Mouse (Mus musculus) lung, embryonic 15.5 days (tissue): ENCODE measurements at regions not wholly inside any gene's neighbourhood (a gene's known extent, or its start where the extent isn't known, plus 50 kb on each side); places are given as distances from the start of the nearest gene placed in this dataset.
"Not testable (repeated sequence)": the region's sequence is repeated elsewhere in the genome, so short reads cannot be mapped to it uniquely, and the experiment has no call there.

ENCODE experiments used
- ATAC-seq: fragments of 200-750 bp; cut with Nextera tagmentation; 2 replicates; pipeline ENCODE4 v1.8.0; 2017; ENCODE audit warnings: moderate number of reproducible peaks, borderline replicate concordance; ENCODE audit not compliant: low FRiP score, low TSS enrichment; ENCODE audit errors: extremely low read depth
- H3K27ac ChIP-seq: fragments of 300-500 bp; sonication (generic); 2 replicates; pipeline ENCODE4 v1.5.1; 2015; ENCODE audit warnings: moderate library complexity, mild to moderate bottlenecking, inconsistent platforms
- H3K27me3 ChIP-seq: fragments of 300-500 bp; sonication (generic); 2 replicates; pipeline ENCODE4 v1.6.1; 2015; ENCODE audit warnings: inconsistent platforms
- H3K36me3 ChIP-seq: fragments of 300-500 bp; sonication (generic); 2 replicates; pipeline ENCODE4 v1.6.1; 2015; ENCODE audit warnings: inconsistent platforms
- H3K4me1 ChIP-seq: fragments of 300-500 bp; sonication (generic); 2 replicates; pipeline ENCODE4 v1.6.1; 2015; ENCODE audit warnings: inconsistent platforms
- H3K4me2 ChIP-seq: fragments of 300-500 bp; sonication (generic); 2 replicates; pipeline ENCODE4 v1.6.1; 2015; ENCODE audit warnings: inconsistent platforms, mild to moderate bottlenecking, moderate library complexity
- H3K4me3 ChIP-seq: fragments of 300-500 bp; sonication (generic); 2 replicates; pipeline ENCODE4 v1.5.1; 2015; ENCODE audit warnings: mild to moderate bottlenecking, inconsistent platforms
- H3K9ac ChIP-seq: fragments of 300-500 bp; sonication (generic); 2 replicates; pipeline ENCODE4 v1.6.1; 2015; ENCODE audit warnings: inconsistent platforms
- H3K9me3 ChIP-seq: fragments of 300-500 bp; sonication (generic); 2 replicates; pipeline ENCODE4 v1.6.1; 2016; ENCODE audit warnings: inconsistent platforms
- WGBS: fragments of 180-500 bp; shearing (Covaris S2); methylation state at CpG from one replicate; pipeline ENCODE4 v1.1.7; 2015; 5-methylcytosine and 5-hydroxymethylcytosine counted together

DNA sequence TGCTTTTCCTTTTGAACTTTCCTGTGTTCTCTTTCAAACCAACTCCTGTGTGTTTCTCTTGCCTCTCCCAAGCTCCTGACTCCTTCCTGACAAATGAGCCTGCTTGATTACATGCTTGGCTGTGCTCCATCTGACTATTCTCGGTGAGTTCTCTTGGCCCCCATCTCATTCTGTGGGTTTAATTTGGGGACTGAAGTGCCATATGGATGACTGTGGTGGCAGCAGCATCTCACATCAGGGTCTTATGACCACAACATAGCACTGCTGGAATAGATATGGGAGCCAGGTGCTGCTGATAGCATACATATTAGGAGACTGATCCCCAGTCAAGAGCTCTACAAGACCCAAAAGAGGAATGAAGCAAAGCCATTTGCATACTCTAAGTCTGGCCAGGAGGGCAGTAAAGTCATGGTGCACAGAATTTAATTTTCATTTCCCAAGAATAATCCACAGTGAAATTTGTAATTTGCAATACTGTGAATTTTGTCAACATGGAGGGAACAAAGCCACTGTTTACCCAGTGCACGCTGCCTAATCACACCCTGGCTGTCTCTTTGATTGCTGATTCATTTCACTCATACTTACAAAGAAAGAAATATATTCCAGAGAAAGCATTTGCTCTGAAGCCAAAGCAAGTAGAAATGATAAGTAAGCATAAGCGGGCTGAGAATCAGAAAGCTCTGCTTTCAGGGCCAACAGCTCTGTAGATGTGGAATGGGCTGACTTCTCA lies 1478.4 kb upstream of the Gm7489 start:
- H3K4me2 ChIP-seq, result no peak overlapping the region
- H3K9ac ChIP-seq, result no peak overlapping the region
- no peaks in the 10 kb centered on the region for H3K9me3 ChIP-seq
- no peaks in the 10 kb centered on the region for H3K27me3 ChIP-seq
- no peak for ATAC-seq
- H3K4me3 ChIP-seq, result no peak overlapping the region
- no peaks in the 10 kb centered on the region for H3K4me1 ChIP-seq
- 54% methylated on average over 3 of the region's 3 CpGs for WGBS
- H3K36me3 ChIP-seq, result no peaks in the 10 kb centered on the region
- no peak overlapping the region for H3K27ac ChIP-seq

DNA sequence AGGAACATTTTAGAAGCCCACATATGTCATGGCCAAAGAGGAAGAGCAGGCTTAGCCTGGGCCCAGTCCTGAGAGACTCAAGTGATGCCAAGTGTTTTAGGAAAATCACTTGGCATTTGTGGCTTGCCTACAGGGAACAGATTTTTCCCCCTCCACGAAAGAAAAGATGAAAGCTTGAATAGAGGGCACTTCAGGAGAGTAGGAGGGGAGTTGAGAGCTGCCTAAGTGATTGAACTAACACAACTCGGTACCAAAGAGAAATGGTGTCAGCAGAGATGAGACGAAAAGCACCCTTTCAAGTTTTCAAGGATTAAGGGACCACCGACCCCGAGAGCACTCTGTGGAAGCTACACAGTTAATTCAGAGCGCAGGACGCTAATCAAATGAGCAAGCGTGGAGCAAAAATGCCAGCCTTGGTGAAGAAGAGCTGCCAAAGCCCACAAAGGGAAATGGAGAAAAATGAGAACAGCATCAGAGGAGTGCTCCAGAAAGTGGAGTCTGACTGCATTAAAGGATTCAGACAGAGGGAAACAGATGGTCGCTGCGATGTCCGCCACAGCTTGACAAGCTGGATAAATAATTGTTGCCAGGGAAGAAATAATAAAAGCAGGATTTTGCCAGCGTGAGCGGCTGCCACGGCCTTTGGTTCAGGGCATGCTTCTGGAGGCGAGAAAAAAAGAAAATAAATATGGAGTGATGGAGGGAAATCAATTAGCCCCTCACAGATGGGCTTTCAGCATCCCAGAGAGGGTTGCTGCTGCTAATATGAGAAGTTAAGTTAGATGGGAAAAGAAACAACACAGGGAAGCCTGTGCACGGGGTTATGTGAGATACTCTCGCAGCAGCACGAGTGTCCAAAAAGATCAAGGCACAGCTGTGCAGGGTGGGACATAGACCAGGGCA lies 1471.6 kb upstream of the Gm7489 start:
- no peak overlapping the region for H3K4me3 ChIP-seq
- peak; percentile 42; the same call in 1 of the 2 replicates for ATAC-seq
- H3K27me3 ChIP-seq, result no peaks in the 10 kb centered on the region
- no peaks in the 10 kb centered on the region for H3K9me3 ChIP-seq
- WGBS, result 18% methylated on average over 18 of the region's 18 CpGs
- H3K4me2 ChIP-seq, result peak overlapping the region; percentile 16; the same call in 1 of the 2 replicates
- H3K4me1 ChIP-seq, result peaks cover 11% of the 10 kb centered on the region; the same call in 1 of the 2 replicates
- H3K9ac ChIP-seq, result no peak overlapping the region
- H3K27ac ChIP-seq, result no peak overlapping the region
- H3K36me3 ChIP-seq, result no peaks in the 10 kb centered on the region

DNA sequence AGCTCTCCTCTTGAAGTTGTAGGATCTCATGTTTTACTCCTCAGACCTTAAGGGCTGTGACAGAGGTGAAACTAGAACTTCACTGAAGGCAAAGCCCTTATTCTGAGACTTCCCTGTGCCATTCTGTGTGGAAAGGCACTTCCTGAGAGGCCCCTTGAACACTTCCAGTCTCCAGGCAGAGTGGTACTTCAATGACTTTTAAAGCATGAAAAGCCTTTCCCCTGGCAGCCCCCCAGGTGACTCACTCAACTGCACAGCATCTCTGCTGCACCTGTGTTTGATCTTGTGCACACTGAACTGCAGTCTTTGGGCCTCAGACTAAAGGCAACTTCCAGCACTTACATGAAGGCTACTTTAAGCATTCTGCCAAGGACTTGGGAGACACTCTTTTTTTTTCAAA lies 1458.7 kb upstream of the Gm7489 start:
- Histone ChIP-seq H3K9ac (no peak overlapping the region), H3K27me3 (no peaks in the 10 kb centered on the region), H3K36me3 (no peaks in the 10 kb centered on the region), H3K4me2 (no peak overlapping the region), H3K4me3 (no peak overlapping the region), H3K27ac (peak overlapping the region; percentile 54), H3K4me1 (peaks cover 5% of the 10 kb centered on the region; the same call in 1 of the 2 replicates), H3K9me3 (no peaks in the 10 kb centered on the region)
- peak; percentile 89 for ATAC-seq

DNA sequence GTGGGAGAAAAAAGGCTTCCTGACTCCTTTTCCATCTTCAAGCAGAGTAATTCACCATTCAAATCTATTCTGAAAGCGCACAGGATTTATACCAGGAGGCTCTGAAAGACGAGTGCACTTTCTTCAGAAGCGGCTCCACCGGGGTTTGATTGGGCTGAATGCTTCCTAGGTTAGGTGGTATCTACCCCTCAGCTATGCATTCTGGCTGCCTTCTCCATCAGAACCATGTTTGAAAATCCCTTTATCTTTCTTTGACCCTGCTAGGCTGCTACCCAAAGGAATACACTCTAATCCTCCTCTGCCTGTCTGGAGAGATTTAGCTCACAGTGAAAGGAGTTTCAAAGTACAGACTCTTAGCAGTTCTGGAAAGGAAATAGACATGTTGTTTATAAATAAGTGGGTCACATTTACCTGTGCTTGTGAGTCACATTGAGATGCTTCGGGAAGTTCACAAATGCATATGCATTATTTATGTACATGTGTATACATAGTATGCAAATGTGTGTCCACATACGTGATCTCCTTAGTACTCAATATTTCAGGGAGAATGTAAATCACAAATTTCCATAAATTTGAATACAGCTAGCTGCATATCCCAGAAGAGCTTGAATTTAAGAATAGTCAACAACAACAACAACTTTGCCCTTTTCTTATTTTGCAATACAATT lies 1454.1 kb upstream of the Gm7489 start:
- 82% methylated on average over 6 of the region's 6 CpGs for WGBS

DNA sequence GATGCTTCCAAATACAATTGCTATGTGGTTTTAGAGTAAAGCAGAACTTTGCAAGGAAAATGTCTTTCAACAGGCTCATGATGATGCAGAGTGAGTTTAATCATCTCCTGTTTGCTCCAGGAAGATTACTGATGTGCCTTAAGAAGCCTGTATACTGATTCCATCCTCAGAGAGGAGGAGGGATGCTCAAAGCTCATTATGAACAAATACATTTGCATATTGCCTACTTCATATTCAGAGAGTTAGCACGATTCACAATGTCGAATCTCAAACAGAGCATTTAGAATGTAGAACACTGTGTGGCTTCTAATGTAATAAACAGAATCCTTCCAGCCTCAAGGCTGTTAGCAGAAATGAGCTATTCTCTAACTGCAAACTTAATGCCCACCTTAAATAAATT lies 1451.1 kb upstream of the Gm7489 start:
- H3K4me1 ChIP-seq, result no peaks in the 10 kb centered on the region
- H3K4me2 ChIP-seq, result no peak overlapping the region
- no peak for ATAC-seq

More for the DNA sequence above, 1454.1 kb upstream of the Gm7489 start:
- Histone ChIP-seq H3K4me2 (no peak overlapping the region), H3K27ac (no peak overlapping the region), H3K36me3 (no peaks in the 10 kb centered on the region), H3K4me1 (peaks cover 5% of the 10 kb centered on the region; the same call in 1 of the 2 replicates), H3K4me3 (no peak overlapping the region), H3K27me3 (no peaks in the 10 kb centered on the region), H3K9ac (no peak overlapping the region), H3K9me3 (no peaks in the 10 kb centered on the region)
- ATAC-seq, result no peak

DNA sequence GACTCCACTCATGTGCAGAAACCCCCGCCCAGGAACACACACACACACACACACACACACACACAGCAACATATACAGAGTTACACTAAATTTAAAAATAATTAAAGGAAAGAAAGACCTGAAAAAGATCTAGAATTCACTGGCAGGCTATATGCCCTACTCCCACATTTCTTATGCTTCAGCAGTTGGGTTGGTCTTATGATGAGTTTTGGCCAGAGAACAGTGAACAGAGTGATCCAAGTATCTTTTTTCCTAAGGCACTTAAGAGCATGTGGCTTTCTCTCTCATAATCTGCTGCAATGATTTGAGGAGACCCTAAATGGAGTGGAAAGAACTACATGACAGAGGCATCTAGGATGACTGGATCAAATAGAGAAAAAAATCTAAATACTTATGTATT lies 1446.3 kb upstream of the Gm7489 start:
- no peaks in the 10 kb centered on the region for H3K9me3 ChIP-seq
- no peak overlapping the region for H3K9ac ChIP-seq
- no peak for ATAC-seq
- no peaks in the 10 kb centered on the region for H3K36me3 ChIP-seq
- H3K27ac ChIP-seq, result no peak overlapping the region
- no peaks in the 10 kb centered on the region for H3K4me1 ChIP-seq
- WGBS, result 84% methylated on average over 1 of the region's 1 CpGs
- no peaks in the 10 kb centered on the region for H3K27me3 ChIP-seq
- H3K4me2 ChIP-seq, result no peak overlapping the region
- H3K4me3 ChIP-seq, result no peak overlapping the region

More for the DNA sequence above, 1451.1 kb upstream of the Gm7489 start:
- 77% methylated on average over 2 of the region's 2 CpGs for WGBS
- no peak overlapping the region for H3K27ac ChIP-seq
- no peaks in the 10 kb centered on the region for H3K9me3 ChIP-seq
- H3K4me3 ChIP-seq, result no peak overlapping the region
- H3K9ac ChIP-seq, result no peak overlapping the region
- no peaks in the 10 kb centered on the region for H3K36me3 ChIP-seq
- H3K27me3 ChIP-seq, result no peaks in the 10 kb centered on the region

DNA sequence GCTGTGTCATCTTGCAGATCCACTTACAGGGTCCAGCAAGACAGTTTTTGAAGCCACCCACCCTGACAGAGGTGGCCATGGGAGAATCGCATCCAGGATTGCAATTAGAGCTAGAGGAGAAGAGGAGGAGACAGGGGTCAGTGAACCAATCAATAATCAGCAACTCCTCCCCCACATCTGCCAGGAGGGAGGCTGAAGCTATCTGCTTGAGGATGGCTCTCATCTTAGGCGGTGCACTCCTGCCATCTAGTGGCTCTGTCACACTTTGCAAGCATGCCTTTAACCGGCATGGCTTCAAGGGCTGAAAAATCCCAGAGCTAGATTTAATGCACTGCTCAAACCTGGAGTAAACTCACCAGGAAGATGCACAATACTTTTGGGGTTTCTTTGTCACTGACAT lies 1425.9 kb upstream of the Gm7489 start:
- peaks cover 3% of the 10 kb centered on the region; the same call in 1 of the 2 replicates for H3K4me1 ChIP-seq
- no peak overlapping the region for H3K4me3 ChIP-seq
- no peak overlapping the region for H3K9ac ChIP-seq
- no peaks in the 10 kb centered on the region for H3K27me3 ChIP-seq
- ATAC-seq, result peak; percentile 76; the same call in 1 of the 2 replicates
- WGBS, result 3% methylated on average over 3 of the region's 3 CpGs
- H3K4me2 ChIP-seq, result no peak overlapping the region
- no peak overlapping the region for H3K27ac ChIP-seq
- H3K9me3 ChIP-seq, result no peaks in the 10 kb centered on the region
- no peaks in the 10 kb centered on the region for H3K36me3 ChIP-seq

DNA sequence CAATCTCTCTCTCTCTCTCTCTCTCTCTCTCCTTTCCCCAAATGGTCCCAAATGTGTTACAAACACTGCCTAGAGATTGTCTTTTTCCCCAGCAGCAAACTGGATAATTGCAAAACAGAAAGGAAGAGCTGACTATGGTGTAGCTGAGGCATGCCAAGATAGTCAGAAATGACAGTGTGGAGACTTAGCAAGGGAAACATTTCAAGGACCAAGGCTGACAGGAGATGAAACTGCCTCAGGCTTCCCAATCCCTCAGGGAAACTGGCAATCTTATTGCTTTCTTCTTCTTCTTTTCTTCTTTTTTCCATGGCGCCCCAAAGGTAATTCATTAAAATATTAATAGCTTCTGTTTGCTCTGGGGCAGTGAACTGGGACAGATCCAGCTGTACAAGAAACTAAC lies 1425.4 kb upstream of the Gm7489 start:
- no peak overlapping the region for H3K4me3 ChIP-seq
- no peaks in the 10 kb centered on the region for H3K36me3 ChIP-seq
- no peaks in the 10 kb centered on the region for H3K9me3 ChIP-seq
- H3K4me1 ChIP-seq, result peaks cover 3% of the 10 kb centered on the region; the same call in 1 of the 2 replicates
- WGBS, result 68% methylated on average over 1 of the region's 1 CpGs
- no peak overlapping the region for H3K4me2 ChIP-seq
- no peak overlapping the region for H3K9ac ChIP-seq
- no peak overlapping the region for H3K27ac ChIP-seq
- H3K27me3 ChIP-seq, result no peaks in the 10 kb centered on the region
- no peak for ATAC-seq

DNA sequence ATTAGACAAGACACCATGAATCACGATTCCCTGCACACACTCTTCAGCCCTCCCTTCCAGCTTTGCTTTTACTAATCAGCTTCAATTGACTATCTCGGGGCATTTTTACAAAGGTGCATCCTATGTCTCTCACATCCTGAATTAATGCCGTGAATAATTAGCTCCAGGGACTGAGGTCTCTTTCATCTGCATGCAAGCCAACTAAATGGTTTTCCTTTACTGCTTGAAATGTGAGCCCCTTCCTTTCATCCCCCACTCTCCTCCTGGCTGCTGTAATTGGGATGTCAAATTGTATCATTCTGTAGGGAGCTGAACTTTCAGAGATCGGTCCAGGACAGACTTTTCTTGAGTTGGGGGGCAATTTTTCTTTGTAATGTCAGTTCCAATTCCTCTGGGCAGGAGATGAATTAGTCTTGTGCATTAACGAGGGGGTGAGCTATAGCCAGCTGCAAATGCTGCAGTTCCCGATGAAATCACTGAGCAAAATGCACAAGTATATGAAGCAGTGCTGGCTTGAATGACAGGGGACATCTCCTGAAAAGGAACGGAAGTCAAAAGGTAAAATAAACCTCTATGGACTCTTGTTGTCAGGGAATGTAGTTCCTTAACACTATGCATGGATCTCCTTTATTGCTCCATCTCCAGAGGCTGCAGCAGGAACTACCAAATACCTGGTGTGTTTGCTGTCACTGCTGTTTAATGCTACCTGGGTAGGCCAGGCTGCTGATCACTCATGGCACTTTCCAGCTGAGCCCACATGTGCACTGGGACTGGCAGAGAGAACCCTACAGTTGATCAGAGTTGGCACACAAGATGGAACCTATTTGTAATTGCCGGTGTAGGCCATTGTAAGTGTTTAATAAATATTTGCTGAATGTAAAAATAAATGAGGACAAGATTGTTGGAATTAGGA lies 1420.2 kb upstream of the Gm7489 start:
- 43% methylated on average over 8 of the region's 8 CpGs for WGBS
- H3K4me1 ChIP-seq, result no peaks in the 10 kb centered on the region
- H3K4me2 ChIP-seq, result no peak overlapping the region
- no peak for ATAC-seq
- H3K27ac ChIP-seq, result no peak overlapping the region
- H3K9me3 ChIP-seq, result no peaks in the 10 kb centered on the region
- no peak overlapping the region for H3K9ac ChIP-seq
- no peaks in the 10 kb centered on the region for H3K27me3 ChIP-seq
- H3K4me3 ChIP-seq, result no peak overlapping the region
- no peaks in the 10 kb centered on the region for H3K36me3 ChIP-seq

DNA sequence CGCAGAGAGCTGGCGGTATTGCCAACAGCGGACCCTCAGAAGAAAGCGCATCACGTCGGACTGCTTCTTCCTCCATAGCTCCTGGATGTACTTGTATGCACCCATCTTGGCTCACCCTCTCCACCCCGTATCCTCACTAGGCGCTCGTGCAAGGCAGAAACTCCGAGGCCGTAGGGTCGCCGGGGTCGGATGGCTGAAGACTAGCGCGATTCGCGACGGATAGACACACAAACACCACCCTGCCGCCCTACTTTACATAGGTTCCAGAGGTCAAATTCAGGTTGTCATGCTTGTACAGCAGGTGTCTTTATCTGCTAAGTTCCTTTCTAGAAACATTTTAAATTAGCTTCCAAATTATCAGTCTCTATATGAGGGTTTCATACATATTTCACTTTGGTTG lies 1406.6 kb upstream of the Gm7489 start:
- not testable (repeated sequence) for H3K4me1 ChIP-seq, H3K4me2 ChIP-seq, ATAC-seq, H3K9me3 ChIP-seq, H3K27me3 ChIP-seq, H3K36me3 ChIP-seq, H3K4me3 ChIP-seq, H3K27ac ChIP-seq, H3K9ac ChIP-seq
- WGBS, result 90% methylated on average over 20 of the region's 20 CpGs

DNA sequence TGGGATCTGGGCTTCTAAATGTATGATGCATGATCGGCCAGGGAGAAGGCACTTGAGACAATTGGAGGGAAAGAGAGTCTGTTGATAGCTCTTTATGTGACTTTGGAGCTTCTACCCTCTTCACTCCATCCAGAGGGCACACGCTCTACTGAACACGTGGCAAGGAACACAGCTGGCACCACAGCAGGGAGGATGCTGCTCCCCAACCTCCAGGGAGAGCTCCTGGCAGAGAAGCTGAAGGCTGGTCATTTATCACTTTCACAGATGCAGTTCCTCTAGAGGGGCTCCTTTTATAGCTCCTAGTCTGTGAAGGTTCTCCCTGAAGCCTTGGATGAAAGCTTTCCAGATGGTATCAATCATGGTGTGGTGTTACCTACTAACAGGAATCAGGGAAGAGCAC lies 1403.9 kb upstream of the Gm7489 start:
- H3K27ac ChIP-seq, result no peak overlapping the region
- ATAC-seq, result no peak
- WGBS, result 44% methylated on average over 3 of the region's 3 CpGs
- H3K9me3 ChIP-seq, result no peaks in the 10 kb centered on the region
- H3K27me3 ChIP-seq, result no peaks in the 10 kb centered on the region
- H3K4me3 ChIP-seq, result no peak overlapping the region
- H3K9ac ChIP-seq, result no peak overlapping the region
- H3K4me1 ChIP-seq, result no peaks in the 10 kb centered on the region
- H3K4me2 ChIP-seq, result no peak overlapping the region
- H3K36me3 ChIP-seq, result no peaks in the 10 kb centered on the region
